Mouse (Mus musculus): ENCODE results near the gene Itpka. TPM values are rescaled to one million over a fixed set of nuclear protein-coding genes. Genes with fewer than 3 reads are reported as not detected.
"Not testable (repeated sequence)": the region's sequence is repeated elsewhere in the genome, so short reads cannot be mapped to it uniquely, and the experiment has no call there.

The Itpka gene
- 0.19 TPM in 2 replicates for polyA plus RNA-seq (2015; fragmentation: Nextera tagmentation; extraction: Ambion mirVana)

DNA sequence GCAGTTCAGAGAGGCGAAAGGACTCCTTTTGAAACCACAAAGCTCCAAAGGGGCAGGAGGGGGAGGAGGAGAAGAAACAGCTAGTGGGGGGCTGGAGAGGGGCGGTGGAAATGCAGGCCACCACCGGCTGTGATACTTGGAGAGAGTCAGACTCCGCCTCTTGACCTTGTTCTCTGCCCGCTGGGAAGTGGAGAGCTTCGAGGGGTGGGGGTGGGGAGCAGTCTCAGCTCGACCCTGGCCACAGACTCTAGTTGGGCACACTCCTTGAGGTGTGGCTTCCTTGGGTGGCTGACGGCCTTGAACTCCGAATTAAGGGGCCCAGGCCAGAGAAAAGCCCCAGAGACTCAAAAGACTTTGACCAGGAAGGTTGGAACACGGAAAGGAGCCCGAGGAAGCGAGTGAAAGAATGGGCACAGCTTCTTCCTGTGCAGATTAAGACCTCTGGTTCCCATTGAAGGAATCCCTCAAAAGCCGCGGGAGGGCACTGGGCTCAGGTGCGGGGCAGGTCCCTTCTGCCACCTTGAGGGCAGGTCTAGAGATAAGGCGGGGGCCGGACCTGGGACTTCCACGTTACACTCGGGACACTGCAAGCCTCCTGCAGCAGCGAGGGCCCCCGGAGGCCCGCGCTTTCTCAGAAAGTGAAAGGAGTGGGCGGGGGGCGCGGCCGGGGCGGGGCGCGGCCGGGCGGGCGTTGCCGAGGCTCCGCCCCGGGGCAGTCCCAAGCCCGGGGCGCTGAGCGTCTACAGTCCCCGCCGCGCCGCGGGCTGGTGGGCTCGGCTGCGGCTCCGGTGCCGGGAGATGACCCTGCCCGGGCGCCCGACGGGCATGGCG is at the start of gene Itpka:
TSS of gene Itpka (plus strand) at position 757 of the 831 bp plus-strand sequence.
- Histone ChIP-seq H3K4me1 (ENCODE audit: control insufficient read depth, insufficient read depth, low read length) (peaks cover 22% of the 10 kb centered on the region), H3K36me3 (ENCODE audit: control insufficient read depth, insufficient read depth, low read length) (no peaks in the 10 kb centered on the region), H3K9me3 (replicated peaks; ENCODE audit: control insufficient read depth, low read length, poor library complexity, severe bottlenecking) (no peaks in the 10 kb centered on the region), H3K27ac (ENCODE audit: low read length) (no peak within 1 kb of the TSS), H3K9ac (ENCODE audit: low read depth, low read length) (peak within 1 kb of the TSS; percentile 55), H3K4me3 (ENCODE audit: low read depth, low read length) (peak within 1 kb of the TSS; percentile 51), H3K4me2 (ENCODE audit: low read length) (peak within 1 kb of the TSS; percentile 90), H3K27me3 (ENCODE audit: control insufficient read depth, insufficient read depth, low read depth, low read length) (peaks cover 35% of the 10 kb centered on the region)
- ATAC-seq = peak; percentile 49
- WGBS = under 1% methylated on average over 53 of the region's 53 CpGs

DNA sequence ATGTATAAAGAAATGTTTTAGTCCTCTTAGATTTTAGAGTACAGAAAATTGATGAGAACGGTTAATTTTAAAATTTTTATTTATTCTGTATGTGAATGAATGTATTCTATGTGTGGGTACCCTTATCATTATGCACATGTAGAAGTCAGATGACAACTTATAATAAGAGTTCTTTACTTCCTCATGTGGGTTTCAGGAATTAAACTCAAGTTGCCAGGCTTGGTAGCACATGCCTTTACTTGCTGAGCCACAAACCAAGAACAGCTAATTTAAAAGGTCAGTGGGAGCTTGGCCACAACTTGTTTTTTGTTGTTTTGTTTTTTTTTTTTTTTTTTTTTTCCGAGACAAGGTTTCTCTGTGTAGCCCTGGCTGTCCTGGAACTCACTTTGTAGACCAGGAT is 47.3 kb upstream of the Itpka start:
- no peaks in the 10 kb centered on the region for H3K9me3 ChIP-seq (replicated peaks; ENCODE audit: control insufficient read depth, low read length, poor library complexity, severe bottlenecking)
- H3K4me2 ChIP-seq (ENCODE audit: low read length) = no peak overlapping the region
- no peaks in the 10 kb centered on the region for H3K27me3 ChIP-seq (ENCODE audit: control insufficient read depth, insufficient read depth, low read depth, low read length)
- ATAC-seq = no peak
- peaks cover 5% of the 10 kb centered on the region; the same call in 1 of the 2 replicates for H3K36me3 ChIP-seq (ENCODE audit: control insufficient read depth, insufficient read depth, low read length)
- no peak overlapping the region for H3K4me3 ChIP-seq (ENCODE audit: low read depth, low read length)
- no peak overlapping the region for H3K27ac ChIP-seq (ENCODE audit: low read length)
- no peak overlapping the region for H3K9ac ChIP-seq (ENCODE audit: low read depth, low read length)
- no peaks in the 10 kb centered on the region for H3K4me1 ChIP-seq (ENCODE audit: control insufficient read depth, insufficient read depth, low read length)
- whole genome bisulfite sequencing = 90% methylated on average over 2 of the region's 2 CpGs

DNA sequence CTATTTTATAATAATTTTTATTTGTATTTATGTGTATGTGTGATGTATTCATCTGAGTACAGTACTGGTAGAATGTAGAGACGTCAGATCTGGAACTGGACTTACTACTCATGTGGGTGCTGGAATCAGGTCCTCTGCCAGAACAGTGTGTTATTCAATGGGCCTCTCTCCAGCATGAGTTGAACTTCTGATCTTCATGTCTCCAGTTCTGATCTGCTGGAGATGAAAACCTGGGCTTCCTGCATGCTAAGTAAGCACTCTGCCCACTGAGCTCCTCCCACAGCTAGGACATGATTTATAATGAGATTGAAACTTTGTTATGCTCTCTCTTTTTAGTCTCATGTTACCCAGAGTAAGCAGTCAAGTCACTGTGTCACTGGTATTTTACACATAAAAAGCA is 46.0 kb upstream of the Itpka start:
- H3K9ac ChIP-seq (ENCODE audit: low read depth, low read length) = no peak overlapping the region
- WGBS = 86% methylated on average over 1 of the region's 1 CpGs
- H3K27me3 ChIP-seq (ENCODE audit: control insufficient read depth, insufficient read depth, low read depth, low read length) = no peaks in the 10 kb centered on the region
- H3K27ac ChIP-seq (ENCODE audit: low read length) = no peak overlapping the region
- no peaks in the 10 kb centered on the region for H3K4me1 ChIP-seq (ENCODE audit: control insufficient read depth, insufficient read depth, low read length)
- ATAC-seq = no peak
- no peak overlapping the region for H3K4me2 ChIP-seq (ENCODE audit: low read length)
- peaks cover 5% of the 10 kb centered on the region; the same call in 1 of the 2 replicates for H3K36me3 ChIP-seq (ENCODE audit: control insufficient read depth, insufficient read depth, low read length)
- no peak overlapping the region for H3K4me3 ChIP-seq (ENCODE audit: low read depth, low read length)
- H3K9me3 ChIP-seq (replicated peaks; ENCODE audit: control insufficient read depth, low read length, poor library complexity, severe bottlenecking) = no peaks in the 10 kb centered on the region

DNA sequence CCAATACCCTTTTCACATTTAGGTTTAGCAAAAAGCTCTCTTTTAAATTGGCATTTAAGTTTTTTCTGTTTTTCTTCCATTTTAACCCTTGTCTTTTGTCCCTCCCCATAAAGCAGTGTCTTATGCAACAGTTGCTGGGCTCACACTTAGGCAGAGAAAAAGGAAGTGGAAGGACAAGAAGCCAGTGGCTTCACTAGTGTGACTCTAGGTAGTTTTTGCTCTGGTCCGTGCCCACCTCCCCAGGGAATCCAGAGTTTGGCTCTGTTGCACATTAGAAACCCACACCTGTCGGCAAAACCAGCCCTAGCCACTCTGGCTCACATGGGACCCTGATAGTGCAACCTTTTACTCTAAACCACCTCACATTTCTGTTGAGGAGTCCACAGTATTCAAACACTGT is 43.7 kb upstream of the Itpka start:
- H3K27me3 ChIP-seq (ENCODE audit: control insufficient read depth, insufficient read depth, low read depth, low read length) = no peaks in the 10 kb centered on the region
- H3K4me2 ChIP-seq (ENCODE audit: low read length) = no peak overlapping the region
- no peak overlapping the region for H3K27ac ChIP-seq (ENCODE audit: low read length)
- peaks cover 5% of the 10 kb centered on the region; the same call in 1 of the 2 replicates for H3K36me3 ChIP-seq (ENCODE audit: control insufficient read depth, insufficient read depth, low read length)
- no peaks in the 10 kb centered on the region for H3K9me3 ChIP-seq (replicated peaks; ENCODE audit: control insufficient read depth, low read length, poor library complexity, severe bottlenecking)
- no peaks in the 10 kb centered on the region for H3K4me1 ChIP-seq (ENCODE audit: control insufficient read depth, insufficient read depth, low read length)
- H3K9ac ChIP-seq (ENCODE audit: low read depth, low read length) = no peak overlapping the region
- no peak overlapping the region for H3K4me3 ChIP-seq (ENCODE audit: low read depth, low read length)
- 91% methylated on average over 2 of the region's 2 CpGs for whole genome bisulfite sequencing
- ATAC-seq = no peak

DNA sequence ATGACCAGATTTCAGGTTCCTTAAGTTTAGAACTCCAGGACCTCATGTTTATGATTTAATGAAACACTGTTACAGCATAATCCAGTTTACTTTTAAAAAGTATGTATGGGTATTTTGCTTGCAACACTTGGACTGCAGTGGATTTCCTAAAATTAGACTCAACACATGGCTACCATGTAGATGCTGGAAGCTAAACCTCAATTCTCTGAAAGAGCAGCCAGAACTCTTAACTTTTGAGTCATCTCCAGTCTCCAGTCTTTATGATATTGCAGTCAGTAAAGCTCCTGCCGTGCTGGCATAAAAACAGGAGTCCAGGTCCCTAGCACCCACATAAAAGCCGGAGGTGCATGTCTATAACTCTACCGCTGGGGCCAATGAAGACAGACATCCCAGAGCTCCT is 42.2 kb upstream of the Itpka start:
- no peaks in the 10 kb centered on the region for H3K9me3 ChIP-seq (replicated peaks; ENCODE audit: control insufficient read depth, low read length, poor library complexity, severe bottlenecking)
- no peak overlapping the region for H3K4me3 ChIP-seq (ENCODE audit: low read depth, low read length)
- H3K36me3 ChIP-seq (ENCODE audit: control insufficient read depth, insufficient read depth, low read length) = no peaks in the 10 kb centered on the region
- WGBS = 95% methylated on average over 3 of the region's 3 CpGs
- no peak for ATAC-seq
- H3K4me1 ChIP-seq (ENCODE audit: control insufficient read depth, insufficient read depth, low read length) = no peaks in the 10 kb centered on the region
- H3K9ac ChIP-seq (ENCODE audit: low read depth, low read length) = no peak overlapping the region
- H3K27me3 ChIP-seq (ENCODE audit: control insufficient read depth, insufficient read depth, low read depth, low read length) = no peaks in the 10 kb centered on the region
- H3K27ac ChIP-seq (ENCODE audit: low read length) = no peak overlapping the region
- no peak overlapping the region for H3K4me2 ChIP-seq (ENCODE audit: low read length)

DNA sequence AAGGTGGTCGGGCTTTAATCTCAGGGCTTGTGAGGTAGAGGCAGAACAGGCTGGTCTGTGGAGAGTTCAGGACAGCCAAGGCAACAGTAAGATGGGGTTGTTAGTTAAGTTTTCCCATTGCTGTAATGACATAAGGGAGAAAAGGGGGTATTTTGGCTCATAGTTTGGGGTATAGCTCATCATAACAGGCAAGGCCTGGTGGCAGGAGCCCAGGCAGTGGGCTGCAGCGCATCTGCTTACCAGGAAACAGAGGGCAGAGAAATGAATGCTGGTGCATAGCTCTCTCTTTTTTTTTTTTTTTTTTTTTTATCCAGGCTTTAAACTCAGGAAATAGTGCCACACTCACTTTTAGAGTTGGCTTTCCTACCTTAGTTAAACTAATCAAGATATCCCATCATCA is 39.0 kb upstream of the Itpka start:
- no peak for ATAC-seq
- 92% methylated on average over 2 of the region's 2 CpGs for WGBS

DNA sequence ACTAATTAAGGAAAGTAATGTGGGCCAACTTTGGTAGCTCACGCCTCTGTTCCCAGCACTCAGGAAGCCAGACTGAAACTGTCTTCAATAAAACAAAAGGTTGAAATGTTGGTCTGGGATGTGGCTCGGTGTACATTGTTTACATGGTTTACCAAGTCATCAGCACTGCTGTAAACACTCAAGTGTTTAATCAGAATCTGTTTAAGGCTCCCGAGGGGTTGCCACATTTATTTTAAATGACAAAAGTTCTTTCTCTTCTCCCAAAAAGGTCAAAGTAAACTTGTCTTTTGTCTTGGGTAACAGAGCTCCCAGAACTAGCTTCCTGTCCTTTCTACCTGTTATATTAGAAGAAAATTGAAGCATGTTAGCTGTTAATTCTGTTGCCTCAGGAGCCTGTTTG is 34.5 kb upstream of the Itpka start:
- Histone ChIP-seq H3K9me3 (replicated peaks; ENCODE audit: control insufficient read depth, low read length, poor library complexity, severe bottlenecking) (no peaks in the 10 kb centered on the region), H3K4me2 (ENCODE audit: low read length) (no peak overlapping the region), H3K9ac (ENCODE audit: low read depth, low read length) (no peak overlapping the region), H3K4me3 (ENCODE audit: low read depth, low read length) (no peak overlapping the region), H3K27ac (ENCODE audit: low read length) (no peak overlapping the region), H3K36me3 (ENCODE audit: control insufficient read depth, insufficient read depth, low read length) (peaks cover 12% of the 10 kb centered on the region; the same call in 1 of the 2 replicates), H3K27me3 (ENCODE audit: control insufficient read depth, insufficient read depth, low read depth, low read length) (no peaks in the 10 kb centered on the region), H3K4me1 (ENCODE audit: control insufficient read depth, insufficient read depth, low read length) (no peaks in the 10 kb centered on the region)
- ATAC-seq = no peak
- 98% methylated on average over 3 of the region's 3 CpGs for WGBS

More for the DNA sequence above, 39.0 kb upstream of the Itpka start:
- Histone ChIP-seq H3K36me3 (ENCODE audit: control insufficient read depth, insufficient read depth, low read length) (peaks cover 10% of the 10 kb centered on the region; the same call in 1 of the 2 replicates), H3K27ac (ENCODE audit: low read length) (no peak overlapping the region), H3K4me2 (ENCODE audit: low read length) (no peak overlapping the region), H3K4me1 (ENCODE audit: control insufficient read depth, insufficient read depth, low read length) (no peaks in the 10 kb centered on the region), H3K9me3 (replicated peaks; ENCODE audit: control insufficient read depth, low read length, poor library complexity, severe bottlenecking) (no peaks in the 10 kb centered on the region), H3K27me3 (ENCODE audit: control insufficient read depth, insufficient read depth, low read depth, low read length) (no peaks in the 10 kb centered on the region), H3K4me3 (ENCODE audit: low read depth, low read length) (no peak overlapping the region), H3K9ac (ENCODE audit: low read depth, low read length) (no peak overlapping the region)

DNA sequence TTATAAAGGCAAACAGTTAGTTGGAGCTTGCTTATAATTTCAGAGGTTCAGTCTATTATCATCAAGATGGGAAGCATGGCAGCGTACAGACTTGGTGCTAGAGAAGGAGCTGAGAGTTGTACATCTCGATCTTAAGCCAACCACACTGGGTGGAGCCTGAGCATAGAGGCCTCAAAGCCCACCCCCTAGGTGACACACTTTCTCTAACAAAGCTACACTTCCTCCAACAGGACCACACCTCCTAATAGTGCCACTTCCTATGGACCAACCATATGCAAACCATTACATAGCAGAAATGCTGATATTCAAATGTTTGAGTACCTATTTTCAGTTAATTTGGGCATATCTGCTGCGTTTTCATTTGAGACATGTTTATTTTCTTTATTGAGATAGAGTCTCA is 32.1 kb upstream of the Itpka start:
- H3K36me3 ChIP-seq (ENCODE audit: control insufficient read depth, insufficient read depth, low read length) = peaks cover 18% of the 10 kb centered on the region; the same call in 1 of the 2 replicates

DNA sequence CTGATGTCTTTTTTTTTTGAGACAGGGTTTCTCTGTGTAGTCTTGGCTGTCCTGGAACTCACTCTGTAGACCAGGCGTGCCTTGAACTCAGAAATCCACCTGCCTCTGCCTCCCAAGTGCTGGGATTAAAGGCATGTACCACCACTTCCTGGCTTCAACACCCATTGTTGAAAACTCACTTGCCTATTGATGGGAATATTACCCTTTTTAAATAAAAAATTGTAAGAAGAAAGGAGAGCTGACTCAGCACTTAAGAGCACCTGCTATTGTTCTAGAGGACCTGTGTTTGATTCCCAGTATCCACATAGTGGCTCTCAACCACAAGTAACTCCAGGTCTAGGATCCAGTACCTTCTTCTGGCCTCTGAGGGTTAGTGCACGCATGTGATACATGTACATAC is 26.3 kb upstream of the Itpka start:
- H3K9ac ChIP-seq (ENCODE audit: low read depth, low read length); H3K27ac ChIP-seq (ENCODE audit: low read length); H3K4me3 ChIP-seq (ENCODE audit: low read depth, low read length); H3K4me2 ChIP-seq (ENCODE audit: low read length); H3K4me1 ChIP-seq (ENCODE audit: control insufficient read depth, insufficient read depth, low read length); H3K27me3 ChIP-seq (ENCODE audit: control insufficient read depth, insufficient read depth, low read depth, low read length); ATAC-seq; H3K9me3 ChIP-seq (replicated peaks; ENCODE audit: control insufficient read depth, low read length, poor library complexity, severe bottlenecking): not testable (repeated sequence)
- peaks cover 24% of the 10 kb centered on the region for H3K36me3 ChIP-seq (ENCODE audit: control insufficient read depth, insufficient read depth, low read length)
- 98% methylated on average over 2 of the region's 2 CpGs for WGBS

More for the DNA sequence above, 32.1 kb upstream of the Itpka start:
- no peaks in the 10 kb centered on the region for H3K27me3 ChIP-seq (ENCODE audit: control insufficient read depth, insufficient read depth, low read depth, low read length)
- H3K9me3 ChIP-seq (replicated peaks; ENCODE audit: control insufficient read depth, low read length, poor library complexity, severe bottlenecking) = no peaks in the 10 kb centered on the region
- 97% methylated on average over 3 of the region's 3 CpGs for WGBS
- H3K4me1 ChIP-seq (ENCODE audit: control insufficient read depth, insufficient read depth, low read length) = no peaks in the 10 kb centered on the region
- H3K9ac ChIP-seq (ENCODE audit: low read depth, low read length) = no peak overlapping the region
- H3K4me3 ChIP-seq (ENCODE audit: low read depth, low read length) = no peak overlapping the region
- H3K4me2 ChIP-seq (ENCODE audit: low read length) = no peak overlapping the region
- H3K27ac ChIP-seq (ENCODE audit: low read length) = no peak overlapping the region
- no peak for ATAC-seq
